Mouse (Mus musculus): Measurements from ENCODE around the gene Ren1. TPM values are rescaled to one million over a fixed set of nuclear protein-coding genes. Genes with fewer than 3 reads are reported as not detected.

The Ren1 gene
- polyA plus RNA-seq, 1 experiment from 2014 or later: 0.20 TPM

DNA sequence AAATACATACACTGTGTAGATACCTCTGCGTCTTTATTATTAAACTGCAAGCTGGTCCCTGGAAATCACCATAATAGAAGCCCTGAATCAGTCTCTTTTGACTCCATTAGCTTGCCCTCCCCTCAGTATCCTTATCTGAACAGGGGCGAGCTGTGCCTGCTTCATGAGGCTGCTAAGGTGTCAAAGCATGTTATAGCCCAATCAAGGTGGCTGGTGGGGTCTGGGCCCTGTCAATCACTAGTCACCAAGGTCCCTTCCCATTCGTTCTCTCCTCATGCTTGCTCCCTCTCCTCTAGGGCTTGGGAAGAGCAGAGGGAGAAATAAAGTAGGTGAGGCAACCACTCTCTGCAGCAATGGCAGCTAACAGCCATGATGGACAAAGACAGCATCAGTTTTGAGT, 3.1 kb upstream of the Ren1 start:
- H3K36me3 ChIP-seq: no peaks in the 10 kb centered on the region
- no peaks in the 10 kb centered on the region for H3K27me3 ChIP-seq
- no peak for ATAC-seq (ENCODE audit: low read depth)
- no peak overlapping the region for H3K9ac ChIP-seq
- H3K4me1 ChIP-seq (replicated peaks): peaks cover 13% of the 10 kb centered on the region
- H3K4me2 ChIP-seq: no peak overlapping the region
- 76% methylated on average over 3 of the region's 3 CpGs for WGBS
- no peak overlapping the region for H3K27ac ChIP-seq (replicated peaks)
- no peak overlapping the region for H3K4me3 ChIP-seq
- no peaks in the 10 kb centered on the region for H3K9me3 ChIP-seq

DNA sequence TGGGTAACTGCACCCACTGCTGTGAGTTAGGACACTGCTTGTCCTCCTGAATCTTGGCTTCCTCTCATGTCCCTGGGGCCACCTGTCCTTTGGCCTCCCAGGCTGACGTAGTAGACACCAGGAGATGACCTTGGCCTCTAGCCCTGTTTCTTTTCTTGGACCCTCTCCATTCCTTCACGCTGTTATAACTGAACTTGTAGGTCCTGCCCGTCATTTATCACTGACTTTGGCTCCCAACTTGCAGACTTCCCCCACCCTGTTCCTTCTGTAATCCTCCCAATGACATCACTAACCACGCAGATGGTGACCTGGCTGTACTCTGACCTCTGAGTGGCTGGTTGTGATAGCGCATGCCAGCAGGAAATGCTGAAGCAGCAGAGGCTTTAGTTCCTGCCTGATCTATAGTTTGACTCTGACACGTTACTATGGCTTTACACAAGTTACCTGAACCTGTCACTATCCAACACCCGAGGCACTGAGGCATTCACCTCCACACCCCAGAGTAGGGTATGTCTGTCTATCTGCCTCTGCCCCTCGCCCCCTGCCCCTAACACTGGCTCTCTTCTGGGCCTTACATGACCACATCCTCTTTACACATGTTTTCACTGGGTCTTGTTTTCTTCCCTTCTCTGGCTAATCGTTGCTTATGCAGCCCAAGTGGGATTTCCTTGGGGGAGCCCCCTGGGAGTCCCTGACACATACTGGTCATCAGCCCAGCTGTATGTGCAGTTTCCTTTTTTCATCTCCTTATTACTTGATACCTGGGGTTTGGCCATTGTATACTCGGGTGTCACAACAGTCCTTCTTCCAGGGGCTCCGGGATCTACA, 2.4 kb upstream of the Ren1 start:
- no peaks in the 10 kb centered on the region for H3K27me3 ChIP-seq
- H3K4me3 ChIP-seq: no peak overlapping the region
- peaks cover 13% of the 10 kb centered on the region for H3K4me1 ChIP-seq (replicated peaks)
- H3K9me3 ChIP-seq: no peaks in the 10 kb centered on the region
- WGBS: 74% methylated on average over 11 of the region's 11 CpGs
- H3K9ac ChIP-seq: no peak overlapping the region
- no peak for ATAC-seq (ENCODE audit: low read depth)
- no peak overlapping the region for H3K4me2 ChIP-seq
- H3K27ac ChIP-seq (replicated peaks): no peak overlapping the region
- no peaks in the 10 kb centered on the region for H3K36me3 ChIP-seq

DNA sequence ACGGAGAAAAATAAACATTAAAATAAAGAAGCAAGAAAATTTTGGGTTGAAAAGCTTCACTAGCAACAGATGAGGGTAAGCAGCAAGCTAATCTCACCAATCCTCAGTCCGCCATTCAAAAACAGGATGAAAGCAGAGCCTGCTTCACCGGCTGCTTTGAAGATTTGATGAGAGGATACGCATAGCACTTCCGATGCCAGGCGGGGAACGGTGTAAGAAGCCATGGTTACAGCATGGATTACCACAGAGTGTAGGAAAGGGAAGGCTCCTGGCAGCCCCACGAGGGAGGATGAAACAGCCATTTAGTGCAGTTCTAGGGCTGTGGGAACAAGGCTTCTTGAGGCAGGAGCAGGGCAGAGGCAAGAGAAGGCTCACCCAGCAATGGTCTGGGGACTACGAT, 1.5 kb downstream of the Ren1 start:
- no peak for ATAC-seq (ENCODE audit: low read depth)
- H3K4me2 ChIP-seq: no peak overlapping the region
- H3K4me3 ChIP-seq: no peak overlapping the region
- H3K27me3 ChIP-seq: no peaks in the 10 kb centered on the region; the same call in none of the 2 replicates
- H3K9ac ChIP-seq: no peak overlapping the region
- no peaks in the 10 kb centered on the region for H3K9me3 ChIP-seq
- 64% methylated on average over 9 of the region's 9 CpGs for WGBS
- H3K27ac ChIP-seq (replicated peaks): no peak overlapping the region
- H3K36me3 ChIP-seq: no peaks in the 10 kb centered on the region
- H3K4me1 ChIP-seq (replicated peaks): peaks cover 18% of the 10 kb centered on the region

DNA sequence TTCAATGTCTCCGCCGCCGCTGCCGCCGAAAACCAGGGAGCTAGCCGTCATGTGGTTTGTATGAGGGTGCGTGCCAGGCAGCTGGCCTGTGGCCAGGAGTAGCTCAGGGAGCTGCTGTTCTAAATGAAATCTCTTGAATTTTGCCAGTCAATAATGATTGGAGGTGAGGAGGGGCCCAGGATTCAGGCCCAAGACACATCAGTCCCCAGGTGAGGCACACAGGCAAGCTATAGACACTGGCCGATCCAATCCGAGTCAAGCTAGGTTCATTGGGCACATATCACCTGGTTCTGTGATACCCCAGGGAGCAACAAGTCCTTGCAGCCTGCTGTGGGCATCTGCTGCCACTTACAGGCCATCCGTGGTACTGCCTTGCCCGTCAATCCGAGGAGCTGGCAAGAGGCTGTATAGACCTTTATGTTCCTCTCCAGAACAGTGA, 3.1 kb downstream of the Ren1 start:
- 45% methylated on average over 12 of the region's 12 CpGs for WGBS

DNA sequence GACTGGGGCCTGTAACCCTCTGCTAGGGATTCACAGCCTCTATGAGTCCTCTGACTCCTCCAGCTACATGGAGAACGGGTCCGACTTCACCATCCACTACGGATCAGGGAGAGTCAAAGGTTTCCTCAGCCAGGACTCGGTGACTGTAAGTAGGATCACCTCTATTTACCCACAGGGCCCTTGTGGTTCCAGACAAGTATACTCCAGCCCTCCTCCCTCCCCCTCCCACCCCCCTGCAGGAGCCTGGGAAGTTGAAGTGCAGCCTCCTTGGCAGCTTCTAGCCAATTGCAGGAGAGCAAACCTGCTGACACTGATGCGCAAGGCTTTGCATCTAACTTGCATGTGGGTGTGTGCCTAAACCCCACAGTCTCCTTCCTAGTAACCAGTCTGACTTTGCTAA, 5.2 kb downstream of the Ren1 start:
- no peaks in the 10 kb centered on the region for H3K36me3 ChIP-seq
- H3K27me3 ChIP-seq: no peaks in the 10 kb centered on the region; the same call in none of the 2 replicates
- H3K9me3 ChIP-seq: no peaks in the 10 kb centered on the region
- no peak for ATAC-seq (ENCODE audit: low read depth)
- peaks cover 15% of the 10 kb centered on the region for H3K4me1 ChIP-seq (replicated peaks)
- H3K9ac ChIP-seq: no peak overlapping the region
- 57% methylated on average over 5 of the region's 5 CpGs for WGBS
- no peak overlapping the region for H3K4me2 ChIP-seq
- no peak overlapping the region for H3K4me3 ChIP-seq
- H3K27ac ChIP-seq (replicated peaks): no peak overlapping the region

More for the DNA sequence above, 3.1 kb downstream of the Ren1 start:
- no peaks in the 10 kb centered on the region for H3K9me3 ChIP-seq
- H3K27me3 ChIP-seq: no peaks in the 10 kb centered on the region; the same call in none of the 2 replicates
- peaks cover 18% of the 10 kb centered on the region for H3K4me1 ChIP-seq (replicated peaks)
- no peak overlapping the region for H3K27ac ChIP-seq (replicated peaks)
- ATAC-seq (ENCODE audit: low read depth): peak; percentile 61; the same call in 1 of the 2 replicates
- no peak overlapping the region for H3K9ac ChIP-seq
- no peak overlapping the region for H3K4me3 ChIP-seq
- H3K4me2 ChIP-seq: no peak overlapping the region
- no peaks in the 10 kb centered on the region for H3K36me3 ChIP-seq

DNA sequence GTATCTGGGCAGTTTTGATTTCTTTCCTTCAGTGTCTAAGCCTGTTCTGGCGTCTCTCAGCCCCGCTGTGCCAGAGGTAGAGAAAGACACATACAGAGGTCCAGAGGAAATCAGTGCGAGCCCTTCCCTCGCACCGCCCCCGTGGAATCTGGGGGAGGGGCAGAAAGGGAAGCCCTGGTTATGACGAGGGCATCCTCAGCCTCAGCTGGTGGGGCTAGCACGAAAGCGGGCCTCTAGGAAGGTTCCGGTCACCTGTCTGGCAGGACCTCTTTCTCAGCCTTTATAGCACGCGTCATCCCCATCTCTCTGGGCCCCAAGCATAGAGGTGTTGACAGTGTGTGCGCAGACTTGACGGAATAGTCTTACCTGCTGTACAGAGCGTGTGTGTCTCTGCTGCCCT, 5.6 kb downstream of the Ren1 start:
- H3K4me1 ChIP-seq (replicated peaks): peaks cover 11% of the 10 kb centered on the region
- no peak overlapping the region for H3K27ac ChIP-seq (replicated peaks)
- H3K27me3 ChIP-seq: no peaks in the 10 kb centered on the region; the same call in none of the 2 replicates
- H3K9me3 ChIP-seq: no peaks in the 10 kb centered on the region
- WGBS: 59% methylated on average over 15 of the region's 15 CpGs
- no peak for ATAC-seq (ENCODE audit: low read depth)
- no peak overlapping the region for H3K4me2 ChIP-seq
- no peak overlapping the region for H3K4me3 ChIP-seq
- no peaks in the 10 kb centered on the region for H3K36me3 ChIP-seq
- H3K9ac ChIP-seq: no peak overlapping the region

DNA sequence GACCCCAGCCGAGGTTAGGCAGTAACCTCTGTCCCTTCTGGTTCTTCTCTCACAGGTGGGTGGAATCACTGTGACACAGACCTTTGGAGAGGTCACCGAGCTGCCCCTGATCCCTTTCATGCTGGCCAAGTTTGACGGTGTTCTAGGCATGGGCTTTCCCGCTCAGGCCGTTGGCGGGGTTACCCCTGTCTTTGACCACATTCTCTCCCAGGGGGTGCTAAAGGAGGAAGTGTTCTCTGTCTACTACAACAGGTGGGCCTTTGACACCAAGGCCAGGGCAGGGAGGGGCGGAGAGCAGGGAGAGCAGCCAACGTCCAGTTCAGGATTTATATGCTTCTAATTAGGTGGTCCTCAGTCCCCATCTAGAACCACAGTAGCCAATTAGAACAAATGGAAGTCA, 6.0 kb downstream of the Ren1 start:
- no peaks in the 10 kb centered on the region for H3K36me3 ChIP-seq
- WGBS: 63% methylated on average over 8 of the region's 8 CpGs
- no peak overlapping the region for H3K4me2 ChIP-seq
- no peak for ATAC-seq (ENCODE audit: low read depth)
- H3K27ac ChIP-seq (replicated peaks): no peak overlapping the region
- peaks cover 11% of the 10 kb centered on the region for H3K4me1 ChIP-seq (replicated peaks)
- no peaks in the 10 kb centered on the region; the same call in none of the 2 replicates for H3K27me3 ChIP-seq
- H3K4me3 ChIP-seq: no peak overlapping the region
- H3K9me3 ChIP-seq: no peaks in the 10 kb centered on the region
- H3K9ac ChIP-seq: no peak overlapping the region

DNA sequence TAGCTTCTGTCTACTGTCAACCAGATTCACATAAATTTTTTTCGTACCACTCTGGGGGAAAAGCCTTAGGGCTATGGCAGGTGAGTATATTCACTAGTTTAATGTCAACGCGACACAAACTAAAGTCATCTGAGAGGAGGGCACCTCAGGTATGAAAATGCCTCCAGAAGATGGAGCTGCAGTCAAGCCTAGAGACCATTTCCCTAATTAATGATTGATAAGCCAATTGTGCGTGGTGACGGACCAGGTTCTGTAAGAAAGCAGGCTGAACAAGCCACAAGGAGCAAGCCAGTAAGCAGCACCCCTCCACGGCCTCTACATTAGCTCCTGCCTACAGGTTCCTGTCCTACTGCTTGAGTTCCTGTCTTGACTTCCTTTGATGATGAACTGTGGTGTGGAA, 10.7 kb downstream of the Ren1 start:
- H3K36me3 ChIP-seq: no peaks in the 10 kb centered on the region
- 86% methylated on average over 6 of the region's 6 CpGs for WGBS
- no peak overlapping the region for H3K4me3 ChIP-seq

DNA sequence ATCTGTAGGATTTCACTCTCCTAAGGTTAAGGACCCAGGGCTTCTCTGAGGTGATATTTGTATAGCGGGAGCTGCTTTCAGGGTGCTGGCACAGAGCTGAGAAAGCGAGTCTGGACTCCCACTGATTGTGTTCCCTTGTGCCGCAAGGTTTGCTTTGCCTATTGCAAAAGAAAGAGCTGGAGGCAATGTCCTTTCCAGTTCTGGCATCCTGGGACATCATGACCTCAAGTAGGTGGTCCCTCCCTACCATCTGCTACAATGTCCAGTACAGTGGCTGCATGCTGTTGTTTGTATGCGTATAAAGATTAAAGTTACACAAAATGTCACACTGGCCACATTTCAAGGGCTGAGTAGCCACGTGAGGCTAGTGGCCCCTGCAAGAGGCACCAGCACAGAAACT, 11.8 kb downstream of the Ren1 start:
- WGBS: 87% methylated on average over 5 of the region's 5 CpGs
- Histone ChIP-seq H3K27ac (replicated peaks) (no peak overlapping the region), H3K36me3 (no peaks in the 10 kb centered on the region)

More for the DNA sequence above, 10.7 kb downstream of the Ren1 start:
- peaks cover 26% of the 10 kb centered on the region for H3K27me3 ChIP-seq
- no peak overlapping the region for H3K9ac ChIP-seq
- H3K4me2 ChIP-seq: no peak overlapping the region
- ATAC-seq (ENCODE audit: low read depth): no peak
- no peak overlapping the region for H3K27ac ChIP-seq (replicated peaks)
- H3K9me3 ChIP-seq: no peaks in the 10 kb centered on the region
- peaks cover 8% of the 10 kb centered on the region for H3K4me1 ChIP-seq (replicated peaks)

DNA sequence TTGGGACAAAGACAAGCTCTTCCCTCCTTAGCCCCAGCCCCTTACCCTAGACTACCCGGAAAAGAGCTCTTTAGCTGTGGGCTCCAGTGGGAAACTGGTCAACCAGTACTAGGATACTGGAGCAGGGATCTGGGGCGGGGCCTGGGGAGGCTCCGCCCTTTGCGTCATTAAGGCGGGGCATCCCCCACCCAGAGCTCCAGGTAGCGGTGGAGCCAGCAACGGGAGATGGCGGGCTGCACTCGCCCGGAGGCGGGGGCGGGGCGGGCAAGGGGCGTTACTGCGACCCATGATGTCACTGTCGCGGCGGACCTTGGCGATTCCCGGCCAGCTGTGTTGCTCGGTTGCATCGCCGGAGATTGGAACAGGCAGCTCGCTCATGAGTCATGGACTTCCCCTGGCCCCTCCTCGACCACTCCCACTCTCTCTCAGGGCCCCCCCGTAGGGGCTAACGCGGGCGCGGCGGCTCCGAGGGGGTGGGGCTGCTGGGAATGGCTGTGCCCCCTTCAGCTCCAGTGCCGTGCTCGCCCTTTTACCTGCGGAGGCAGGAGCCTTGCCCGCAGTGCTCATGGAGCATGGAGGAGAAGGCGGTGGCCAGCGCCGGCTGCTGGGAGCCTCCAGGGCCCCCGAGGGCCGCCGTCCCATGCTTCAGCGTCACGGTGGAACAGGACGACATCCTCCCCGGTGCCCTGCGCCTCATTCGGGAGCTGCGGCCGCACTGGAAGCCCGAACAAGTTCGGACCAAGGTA, 13.1 kb downstream of the Ren1 start, which contains the start of gene Etnk2:
TSS of gene Etnk2 (plus strand) at position 297 of the 746 bp plus-strand sequence.
- Histone ChIP-seq H3K27me3 (peaks cover 33% of the 10 kb centered on the region), H3K4me3 (peak within 1 kb of the TSS; percentile 60), H3K9ac (peak within 1 kb of the TSS; percentile 73), H3K27ac (replicated peaks) (peak within 1 kb of the TSS; percentile 3; the same call in 1 of the 2 replicates), H3K4me1 (replicated peaks) (peaks cover 25% of the 10 kb centered on the region), H3K36me3 (no peaks in the 10 kb centered on the region), H3K9me3 (no peaks in the 10 kb centered on the region), H3K4me2 (peak within 1 kb of the TSS; percentile 87)
- under 1% methylated on average over 52 of the region's 52 CpGs for WGBS
- ATAC-seq (ENCODE audit: low read depth): peak; percentile 70

More for the DNA sequence above, 11.8 kb downstream of the Ren1 start:
- Histone ChIP-seq H3K9me3 (no peaks in the 10 kb centered on the region), H3K4me1 (replicated peaks) (peaks cover 12% of the 10 kb centered on the region), H3K4me2 (no peak overlapping the region), H3K4me3 (no peak overlapping the region), H3K9ac (no peak overlapping the region), H3K27me3 (peaks cover 33% of the 10 kb centered on the region)
- no peak for ATAC-seq (ENCODE audit: low read depth)

DNA sequence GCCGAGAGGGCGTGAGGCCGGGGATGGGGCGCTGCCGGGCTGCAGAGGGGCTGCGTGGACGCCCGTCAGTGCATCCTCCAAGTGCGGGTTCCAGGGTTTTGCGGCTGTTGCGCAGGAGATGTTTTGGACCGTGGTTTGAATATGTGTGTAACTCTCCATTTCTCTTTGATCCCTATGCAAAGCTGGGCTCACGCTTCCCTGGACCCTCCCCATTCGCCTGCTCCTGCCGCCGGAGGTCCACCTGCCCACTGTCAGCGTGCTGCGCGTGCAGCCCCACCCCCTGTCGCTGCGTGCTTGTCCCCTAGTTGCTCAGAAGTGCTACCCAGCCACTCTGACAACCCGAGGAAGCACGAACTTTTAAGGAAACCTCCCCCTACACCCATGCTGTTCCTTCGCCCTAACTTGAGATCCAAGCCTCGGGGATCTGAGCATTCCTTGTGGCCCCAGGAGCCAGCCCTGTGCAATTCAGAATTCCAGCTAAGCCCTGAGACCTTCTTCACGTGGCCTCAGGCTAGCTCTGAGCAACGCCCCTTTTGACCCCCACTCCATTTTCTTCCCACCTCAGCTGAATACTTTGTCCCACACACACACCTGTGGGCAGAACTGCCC, 13.8 kb downstream of the Ren1 start:
- peak overlapping the region; percentile 87 for H3K4me2 ChIP-seq
- H3K9ac ChIP-seq: peak overlapping the region; percentile 73
- WGBS: 2% methylated on average over 27 of the region's 27 CpGs
- no peaks in the 10 kb centered on the region for H3K36me3 ChIP-seq
- H3K9me3 ChIP-seq: no peaks in the 10 kb centered on the region
- peaks cover 28% of the 10 kb centered on the region for H3K4me1 ChIP-seq (replicated peaks)
- peak; percentile 30 for ATAC-seq (ENCODE audit: low read depth)
- H3K27ac ChIP-seq (replicated peaks): peak overlapping the region; percentile 3; the same call in 1 of the 2 replicates
- H3K27me3 ChIP-seq: peaks cover 33% of the 10 kb centered on the region
- peak overlapping the region; percentile 60 for H3K4me3 ChIP-seq

DNA sequence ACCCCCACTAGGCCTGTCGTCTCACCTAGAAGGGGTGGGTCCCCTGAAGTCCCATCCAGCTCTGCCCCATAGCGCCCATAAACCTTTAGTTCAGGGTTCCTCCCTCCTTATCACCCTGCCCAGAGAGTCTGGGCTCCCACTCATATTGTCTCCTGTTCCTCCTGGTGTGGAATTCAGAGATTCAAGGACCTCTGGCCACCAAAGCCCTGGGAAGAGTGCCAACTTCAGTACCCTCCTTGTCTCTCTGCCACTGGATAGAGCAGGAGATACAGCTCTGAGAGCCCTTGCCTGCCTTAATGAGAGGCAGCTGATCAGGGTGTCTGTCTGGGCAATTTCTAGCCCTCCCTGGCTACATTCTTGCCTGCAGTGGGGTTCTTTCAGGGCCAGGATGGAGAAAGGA, 14.6 kb downstream of the Ren1 start:
- 52% methylated on average over 2 of the region's 2 CpGs for WGBS
- Histone ChIP-seq H3K27ac (replicated peaks) (no peak overlapping the region), H3K9ac (no peak overlapping the region), H3K27me3 (peaks cover 33% of the 10 kb centered on the region), H3K9me3 (no peaks in the 10 kb centered on the region), H3K4me2 (peak overlapping the region; percentile 87; the same call in 1 of the 2 replicates), H3K36me3 (no peaks in the 10 kb centered on the region), H3K4me3 (no peak overlapping the region), H3K4me1 (replicated peaks) (peaks cover 28% of the 10 kb centered on the region)
- ATAC-seq (ENCODE audit: low read depth): no peak
